Mouse (Mus musculus) mouse embryonic stem cell (cell line): ENCODE results near the gene Mapk7.

Experiments
- in situ Hi-C, 2 experiments: fragments of 300-500 bp; cut with MboI; formaldehyde crosslinking; loops; 1 replicate in 1 of 2; 3 replicates in 1 of 2; pipeline ENCODE4 v1.14.3; 2019 to 2020; ENCODE audit warnings: low sequenced_read_pairs in 2 of 2, low pct_unique_long_range_greater_than_20kb in 1 of 2, mixed read lengths in 1 of 2; ENCODE audit not compliant: unreplicated experiment in 1 of 2

Mapk7 gene

GRCm38 (mm10) chr11:61477566-61478508, 16.4 kb downstream of the Mapk7 start:
- in situ Hi-C loops: no loop called here

GRCm38 (mm10) chr11:61476786-61477382, 17.3 kb downstream of the Mapk7 start:
- in situ Hi-C loops: no loop called here

GRCm38 (mm10) chr11:61473630-61474029, 20.6 kb downstream of the Mapk7 start:
- in situ Hi-C loops: no loop called here

GRCm38 (mm10) chr11:61470880-61471279, 23.3 kb downstream of the Mapk7 start:
- in situ Hi-C loops: no loop called here

- in situ Hi-C loops: no loop called here
These were observed 24.8 kb downstream of the Mapk7 start for GRCm38 (mm10) chr11:61469317-61469917.

GRCm38 (mm10) chr11:61468534-61468933, 25.7 kb downstream of the Mapk7 start:
- in situ Hi-C loops: no loop called here

- in situ Hi-C loops: no loop called here
These were observed 28.8 kb downstream of the Mapk7 start for GRCm38 (mm10) chr11:61465422-61465821.

- in situ Hi-C loops: no loop called here
These were observed 30.1 kb downstream of the Mapk7 start for GRCm38 (mm10) chr11:61464071-61464470.

- in situ Hi-C loops: no loop called here
These were observed 44.5 kb downstream of the Mapk7 start for GRCm38 (mm10) chr11:61449499-61450292.

GRCm38 (mm10) chr11:61448599-61449225, 45.5 kb downstream of the Mapk7 start:
- in situ Hi-C loops: no loop called here

GRCm38 (mm10) chr11:61448041-61448440, 46.2 kb downstream of the Mapk7 start:
- in situ Hi-C loops: no loop called here

GRCm38 (mm10) chr11:61447296-61447695, 46.9 kb downstream of the Mapk7 start:
- in situ Hi-C loops: no loop called here

- in situ Hi-C loops: no loop called here
These were observed 50.4 kb downstream of the Mapk7 start for GRCm38 (mm10) chr11:61443807-61444206.

GRCm38 (mm10) chr11:61441670-61442069, 52.5 kb downstream of the Mapk7 start:
- in situ Hi-C loops: no loop called here

- in situ Hi-C loops: no loop called here
These were observed 53.8 kb downstream of the Mapk7 start for GRCm38 (mm10) chr11:61440416-61440815.

- in situ Hi-C loops: no loop called here
These were observed 55.0 kb downstream of the Mapk7 start for GRCm38 (mm10) chr11:61439170-61439569.
